Mouse (Mus musculus): ENCODE data around the gene Gstm6. TPM values are rescaled to one million over a fixed set of nuclear protein-coding genes. Genes with fewer than 3 reads are reported as not detected.

Gene Gstm6
- total and polyA plus RNA-seq, 3 experiments: 0.16 TPM; not detected in 2

- no peak for DNase-seq (ENCODE audit: low spot score)
- Histone ChIP-seq H3K9me3 (replicated peaks) (no peaks in the 10 kb centered on the region), H3K27me3 (ENCODE audit: insufficient read depth, low read length) (peaks cover 8% of the 10 kb centered on the region; the same call in 1 of the 2 replicates), H3K4me3 (ENCODE audit: low read depth, low read length) (no peak overlapping the region), H3K4me1 (ENCODE audit: insufficient read depth, low read depth, low read length) (no peaks in the 10 kb centered on the region), H3K36me3 (replicated peaks) (no peaks in the 10 kb centered on the region)
- ATAC-seq (ENCODE audit: extremely low read depth, insufficient number of reproducible peaks, low FRiP score, poor library complexity, severe bottlenecking): no peak
- no peak for TF ChIP-seq GATA1 (IDR thresholded peaks at IDR 0.05; ENCODE audit: borderline replicate concordance, low read length)
- TF ChIP-seq POLR2AphosphoS5 (IDR thresholded peaks at IDR 0.05; ENCODE audit: insufficient replicate concordance, low read depth, low read length): no peak
- no peak for TF ChIP-seq CTCF (IDR thresholded peaks at IDR 0.05; ENCODE audit: low read depth, low read length)
- no peak for TF ChIP-seq TAL1 (conservative IDR thresholded peaks at IDR 0.05; ENCODE audit: low read depth, low read length)
- TF ChIP-seq GATA2 (IDR thresholded peaks at IDR 0.05; ENCODE audit: borderline replicate concordance, low read depth, low read length): no peak
These were observed 11.4 kb downstream of the Gstm6 start for GRCm38 (mm10) chr3:107932128-107932527.

- Histone ChIP-seq H3K27me3 (ENCODE audit: insufficient read depth, low read length) (peaks cover 8% of the 10 kb centered on the region; the same call in 1 of the 2 replicates), H3K4me1 (ENCODE audit: insufficient read depth, low read depth, low read length) (no peaks in the 10 kb centered on the region), H3K9me3 (replicated peaks) (no peaks in the 10 kb centered on the region), H3K36me3 (replicated peaks) (no peaks in the 10 kb centered on the region), H3K4me3 (ENCODE audit: low read depth, low read length) (no peak within 1 kb of the TSS)
- DNase-seq (ENCODE audit: low spot score): no peak
- no peak for ATAC-seq (ENCODE audit: extremely low read depth, insufficient number of reproducible peaks, low FRiP score, poor library complexity, severe bottlenecking)
- TF ChIP-seq GATA1 (IDR thresholded peaks at IDR 0.05; ENCODE audit: borderline replicate concordance, low read length): no peak
- no peak for TF ChIP-seq POLR2AphosphoS5 (IDR thresholded peaks at IDR 0.05; ENCODE audit: insufficient replicate concordance, low read depth, low read length)
- no peak for TF ChIP-seq TAL1 (conservative IDR thresholded peaks at IDR 0.05; ENCODE audit: low read depth, low read length)
- no peak for TF ChIP-seq GATA2 (IDR thresholded peaks at IDR 0.05; ENCODE audit: borderline replicate concordance, low read depth, low read length)
- TF ChIP-seq CTCF (IDR thresholded peaks at IDR 0.05; ENCODE audit: low read depth, low read length): no peak
These were observed 11.9 kb downstream of the Gstm6 start, which contains the start of gene Gstm7 for GRCm38 (mm10) chr3:107931670-107932069. Gstm7 (minus strand) TSS chr3:107931817.

GRCm38 (mm10) chr3:107931134-107931533 is 12.4 kb downstream of the Gstm6 start:
- Histone ChIP-seq H3K27me3 (ENCODE audit: insufficient read depth, low read length) (peaks cover 10% of the 10 kb centered on the region), H3K4me3 (ENCODE audit: low read depth, low read length) (no peak overlapping the region), H3K9me3 (replicated peaks) (no peaks in the 10 kb centered on the region), H3K36me3 (replicated peaks) (no peaks in the 10 kb centered on the region), H3K4me1 (ENCODE audit: insufficient read depth, low read depth, low read length) (no peaks in the 10 kb centered on the region)
- TF ChIP-seq GATA2 (IDR thresholded peaks at IDR 0.05; ENCODE audit: borderline replicate concordance, low read depth, low read length) (no peak), GATA1 (IDR thresholded peaks at IDR 0.05; ENCODE audit: borderline replicate concordance, low read length) (no peak), TAL1 (conservative IDR thresholded peaks at IDR 0.05; ENCODE audit: low read depth, low read length) (no peak), POLR2AphosphoS5 (IDR thresholded peaks at IDR 0.05; ENCODE audit: insufficient replicate concordance, low read depth, low read length) (no peak), CTCF (IDR thresholded peaks at IDR 0.05; ENCODE audit: low read depth, low read length) (no peak)
- ATAC-seq (ENCODE audit: extremely low read depth, insufficient number of reproducible peaks, low FRiP score, poor library complexity, severe bottlenecking) (no peak), DNase-seq (ENCODE audit: low spot score) (no peak)

GRCm38 (mm10) chr3:107929731-107930130 is 13.8 kb downstream of the Gstm6 start:
- Histone ChIP-seq H3K36me3 (replicated peaks) (no peaks in the 10 kb centered on the region), H3K4me3 (ENCODE audit: low read depth, low read length) (no peak overlapping the region), H3K27me3 (ENCODE audit: insufficient read depth, low read length) (peaks cover 11% of the 10 kb centered on the region), H3K4me1 (ENCODE audit: insufficient read depth, low read depth, low read length) (no peaks in the 10 kb centered on the region), H3K9me3 (replicated peaks) (no peaks in the 10 kb centered on the region)
- DNase-seq (ENCODE audit: low spot score) (no peak), ATAC-seq (ENCODE audit: extremely low read depth, insufficient number of reproducible peaks, low FRiP score, poor library complexity, severe bottlenecking) (no peak)
- TF ChIP-seq GATA1 (IDR thresholded peaks at IDR 0.05; ENCODE audit: borderline replicate concordance, low read length) (no peak), CTCF (IDR thresholded peaks at IDR 0.05; ENCODE audit: low read depth, low read length) (no peak), GATA2 (IDR thresholded peaks at IDR 0.05; ENCODE audit: borderline replicate concordance, low read depth, low read length) (no peak)

GRCm38 (mm10) chr3:107929243-107929642 is 14.3 kb downstream of the Gstm6 start:
- no peak for ATAC-seq (ENCODE audit: extremely low read depth, insufficient number of reproducible peaks, low FRiP score, poor library complexity, severe bottlenecking)
- no peak for TF ChIP-seq POLR2AphosphoS5 (IDR thresholded peaks at IDR 0.05; ENCODE audit: insufficient replicate concordance, low read depth, low read length)
- no peak for TF ChIP-seq CTCF (IDR thresholded peaks at IDR 0.05; ENCODE audit: low read depth, low read length)
- Histone ChIP-seq H3K4me3 (ENCODE audit: low read depth, low read length) (no peak overlapping the region), H3K27me3 (ENCODE audit: insufficient read depth, low read length) (peaks cover 11% of the 10 kb centered on the region), H3K36me3 (replicated peaks) (no peaks in the 10 kb centered on the region), H3K9me3 (replicated peaks) (no peaks in the 10 kb centered on the region), H3K4me1 (ENCODE audit: insufficient read depth, low read depth, low read length) (no peaks in the 10 kb centered on the region)
- DNase-seq (ENCODE audit: low spot score): no peak

- no peak for TF ChIP-seq CTCF (IDR thresholded peaks at IDR 0.05; ENCODE audit: low read depth, low read length)
- TF ChIP-seq POLR2AphosphoS5 (IDR thresholded peaks at IDR 0.05; ENCODE audit: insufficient replicate concordance, low read depth, low read length): no peak
- no peak for TF ChIP-seq GATA2 (IDR thresholded peaks at IDR 0.05; ENCODE audit: borderline replicate concordance, low read depth, low read length)
- no peak for TF ChIP-seq TAL1 (conservative IDR thresholded peaks at IDR 0.05; ENCODE audit: low read depth, low read length)
- no peaks in the 10 kb centered on the region for H3K36me3 ChIP-seq (replicated peaks)
- H3K27me3 ChIP-seq (ENCODE audit: insufficient read depth, low read length): peaks cover 11% of the 10 kb centered on the region
- H3K4me3 ChIP-seq (ENCODE audit: low read depth, low read length): no peak overlapping the region
- H3K9me3 ChIP-seq (replicated peaks): no peaks in the 10 kb centered on the region
- DNase-seq (ENCODE audit: low spot score) (no peak), ATAC-seq (ENCODE audit: extremely low read depth, insufficient number of reproducible peaks, low FRiP score, poor library complexity, severe bottlenecking) (no peak)
- no peaks in the 10 kb centered on the region for H3K4me1 ChIP-seq (ENCODE audit: insufficient read depth, low read depth, low read length)
These were observed 14.9 kb downstream of the Gstm6 start for GRCm38 (mm10) chr3:107928691-107929090.

GRCm38 (mm10) chr3:107927841-107928240 is 15.7 kb downstream of the Gstm6 start:
- ATAC-seq (ENCODE audit: extremely low read depth, insufficient number of reproducible peaks, low FRiP score, poor library complexity, severe bottlenecking) (no peak), DNase-seq (ENCODE audit: low spot score) (no peak)
- TF ChIP-seq TAL1 (conservative IDR thresholded peaks at IDR 0.05; ENCODE audit: low read depth, low read length) (no peak), POLR2AphosphoS5 (IDR thresholded peaks at IDR 0.05; ENCODE audit: insufficient replicate concordance, low read depth, low read length) (no peak), GATA2 (IDR thresholded peaks at IDR 0.05; ENCODE audit: borderline replicate concordance, low read depth, low read length) (no peak), GATA1 (IDR thresholded peaks at IDR 0.05; ENCODE audit: borderline replicate concordance, low read length) (no peak)
- H3K4me3 ChIP-seq (ENCODE audit: low read depth, low read length): no peak overlapping the region
- no peaks in the 10 kb centered on the region for H3K9me3 ChIP-seq (replicated peaks)
- H3K27me3 ChIP-seq (ENCODE audit: insufficient read depth, low read length): peaks cover 6% of the 10 kb centered on the region
- H3K36me3 ChIP-seq (replicated peaks): no peaks in the 10 kb centered on the region
- no peaks in the 10 kb centered on the region for H3K4me1 ChIP-seq (ENCODE audit: insufficient read depth, low read depth, low read length)

Data from G1E (cell line).